Mouse (Mus musculus): ENCODE data around the gene Hist1h4d.

Gene Hist1h4d

GRCm38 (mm10) chr13:23595622-23596372, 14.4 kb downstream of the Hist1h4d start:
- DNase-seq: no peak

DNA sequence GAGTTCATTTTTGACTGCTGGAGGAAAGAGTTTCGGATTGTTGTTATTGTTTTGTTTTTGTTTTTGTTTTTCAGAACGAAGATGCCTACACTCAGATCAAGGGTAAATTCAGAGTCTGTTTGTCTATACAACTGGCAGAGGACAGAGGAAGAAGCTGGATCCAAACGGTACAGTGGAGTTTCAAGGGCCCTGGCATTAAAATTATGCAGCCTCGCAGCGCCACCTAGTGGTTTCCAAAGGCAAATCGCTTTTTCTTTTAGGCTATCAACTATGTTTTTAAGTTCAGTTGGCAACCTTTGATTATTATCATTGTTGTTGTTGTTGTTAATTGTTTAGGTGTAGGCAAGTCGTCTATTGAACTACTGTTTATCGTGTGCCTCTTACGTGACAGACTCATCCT, 16.6 kb downstream of the Hist1h4d start:
- DNase-seq: peak; percentile 77

GRCm38 (mm10) chr13:23603182-23603699, 21.8 kb downstream of the Hist1h4d start:
- no peak for DNase-seq

GRCm38 (mm10) chr13:23604452-23604851, 23.1 kb downstream of the Hist1h4d start:
- no peak for DNase-seq

GRCm38 (mm10) chr13:23605052-23605451, 23.7 kb downstream of the Hist1h4d start:
- no peak for DNase-seq

DNA sequence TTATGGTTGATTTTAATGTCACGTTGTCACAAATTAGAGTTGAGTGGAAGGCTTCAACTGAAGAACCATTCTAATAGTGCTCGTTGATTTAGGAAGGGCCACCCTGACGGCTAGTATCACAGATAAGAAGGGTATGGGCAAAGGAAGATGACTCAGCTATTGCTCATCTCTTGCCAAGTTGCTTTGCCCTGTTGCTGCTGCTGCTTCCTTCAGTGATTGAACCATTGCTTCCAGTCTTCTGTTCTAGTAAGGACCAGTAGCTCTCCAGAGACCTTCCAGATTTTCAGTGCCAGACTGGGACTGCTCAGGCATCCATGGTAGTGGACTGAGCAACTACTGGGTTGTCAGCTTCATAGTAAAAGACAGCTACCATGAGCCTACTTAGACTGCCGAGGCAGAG, 27.8 kb downstream of the Hist1h4d start:
- DNase-seq: no peak

- no peak for DNase-seq
Measured at GRCm38 (mm10) chr13:23609844-23610243, 28.4 kb downstream of the Hist1h4d start.

DNA sequence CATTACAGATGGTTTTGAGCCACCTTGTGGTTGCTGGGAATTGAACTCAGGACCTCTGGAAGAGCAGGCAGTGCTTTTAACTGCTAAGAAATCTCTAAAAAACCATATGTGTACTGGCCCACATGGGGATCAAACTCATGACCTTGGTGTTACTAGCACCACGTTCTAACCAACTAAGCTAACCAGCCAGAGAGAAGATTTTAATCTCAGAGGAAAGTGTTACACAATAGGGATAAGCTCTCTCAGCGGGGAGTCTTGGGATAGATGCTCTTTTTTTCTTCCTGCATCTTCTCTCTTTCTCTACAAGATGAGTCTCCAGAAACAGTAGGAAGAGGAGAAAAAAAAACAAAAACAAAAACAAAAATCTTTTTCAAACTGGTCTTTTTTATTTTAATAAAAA, 29.0 kb downstream of the Hist1h4d start:
- no peak for DNase-seq

GRCm38 (mm10) chr13:23611638-23612037, 30.2 kb downstream of the Hist1h4d start:
- no peak for DNase-seq

GRCm38 (mm10) chr13:23620056-23620732, 38.8 kb downstream of the Hist1h4d start:
- DNase-seq: no peak

- peak; percentile 67 for DNase-seq
Measured at GRCm38 (mm10) chr13:23620733-23621531, 39.5 kb downstream of the Hist1h4d start, which contains the start of gene Hist1h2be. TSS of gene Hist1h2be (minus strand) at chr13:23621124.

DNA sequence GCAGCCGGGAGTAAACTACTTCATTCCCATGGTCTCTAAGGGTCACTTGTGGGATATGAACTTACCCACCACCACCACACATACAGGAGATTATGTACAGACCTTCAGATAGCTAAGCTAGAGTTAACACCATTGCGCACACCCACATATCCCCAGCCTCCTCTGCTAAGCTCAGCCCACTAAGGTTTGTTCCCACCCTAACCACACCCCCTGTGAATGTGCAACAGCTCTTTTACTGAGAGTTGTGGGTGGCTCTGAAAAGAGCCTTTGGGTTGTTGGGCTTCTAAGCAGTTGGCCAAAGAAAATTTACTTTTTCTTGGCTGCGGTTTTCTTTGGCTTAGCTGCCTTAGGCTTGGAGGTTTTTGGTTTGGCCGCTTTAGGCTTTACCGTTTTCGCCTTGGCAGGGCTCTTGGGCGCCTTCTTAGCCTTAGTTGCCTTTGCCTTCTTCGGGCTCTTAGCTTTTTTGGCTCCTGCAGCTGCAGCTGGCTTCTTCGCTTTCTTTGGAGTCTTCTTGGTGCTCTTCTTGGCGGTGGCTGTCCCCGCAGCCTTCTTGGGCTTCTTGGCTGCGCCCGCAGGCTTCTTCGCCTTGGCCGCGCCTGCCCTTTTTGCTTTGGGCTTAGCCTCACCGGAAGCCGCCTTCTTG, 40.3 kb downstream of the Hist1h4d start:
- peak; percentile 42 for DNase-seq

DNA sequence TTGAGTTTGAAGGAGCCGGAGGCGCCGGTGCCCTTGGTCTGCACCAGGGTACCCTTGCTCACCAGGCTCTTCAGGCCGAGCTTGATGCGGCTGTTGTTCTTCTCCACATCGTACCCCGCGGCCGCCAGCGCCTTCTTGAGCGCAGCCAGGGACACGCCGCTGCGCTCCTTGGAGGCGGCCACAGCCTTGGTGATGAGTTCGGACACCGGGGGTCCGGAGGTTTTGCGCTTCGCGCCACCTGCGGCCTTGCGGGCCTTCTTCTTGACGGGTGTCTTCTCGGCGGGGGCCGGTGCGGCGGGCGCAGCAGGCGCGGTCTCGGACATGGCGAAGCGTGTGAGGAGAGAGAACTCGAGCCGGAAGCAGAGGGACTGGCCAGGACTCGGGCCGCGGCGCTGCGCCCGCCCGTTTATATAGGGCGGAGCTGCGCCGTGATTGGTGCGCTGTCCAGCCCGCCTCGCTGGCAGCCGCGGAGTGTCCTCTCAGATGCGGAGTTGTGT, 40.8 kb downstream of the Hist1h4d start, which contains the start of gene Hist1h1e:
Hist1h1e (minus strand) TSS at position 384 of the 497 bp plus-strand sequence.
- DNase-seq: peak; percentile 86

DNA sequence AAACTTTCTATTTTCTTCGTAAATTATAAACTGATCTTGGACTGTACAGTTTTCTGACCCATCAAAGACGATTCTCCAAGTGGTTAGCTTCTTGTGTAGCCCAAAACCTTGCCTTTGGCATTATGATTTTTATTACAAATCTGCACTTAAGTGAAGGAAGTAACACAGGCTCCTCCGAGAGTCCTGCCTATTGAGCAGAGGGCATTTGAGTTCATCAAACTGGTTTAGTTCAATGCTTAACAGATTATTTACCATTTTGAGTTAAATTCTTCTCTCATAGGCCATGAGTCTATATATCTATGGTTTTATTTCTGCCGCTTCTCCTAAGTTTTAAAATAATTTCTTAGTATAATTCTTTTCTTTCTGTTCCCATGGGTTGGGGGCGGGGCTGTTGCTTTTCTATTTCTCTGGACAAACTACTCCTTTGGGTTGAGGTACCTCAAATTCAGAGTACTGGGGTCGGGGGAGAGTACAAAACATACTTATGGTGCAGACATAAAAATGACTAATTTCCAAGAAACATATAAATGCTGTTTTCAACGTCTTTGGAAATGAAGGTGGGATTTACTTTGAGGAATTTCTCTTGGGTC, 41.6 kb downstream of the Hist1h4d start:
- peak; percentile 10 for DNase-seq

DNA sequence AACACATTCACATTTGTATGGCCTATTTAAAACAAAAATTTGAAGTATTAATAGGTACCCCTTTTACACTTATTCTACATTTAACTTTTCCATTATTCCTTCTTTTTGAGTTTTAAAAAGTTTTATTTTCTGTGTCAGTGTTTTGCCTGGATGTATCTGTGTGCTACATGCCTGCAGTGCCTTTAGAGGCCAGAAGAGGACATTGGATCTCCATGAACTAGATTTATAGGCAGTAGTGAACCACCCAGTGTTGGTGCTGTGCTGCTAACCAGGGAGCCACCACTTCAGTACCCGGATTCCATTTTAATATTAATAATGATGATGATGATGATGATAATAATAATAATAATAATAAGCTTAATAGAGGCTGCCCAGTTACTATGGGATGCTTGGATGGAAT, 49.3 kb downstream of the Hist1h4d start:
- DNase-seq: no peak

All from right cerebral cortex, postnatal 14 days (tissue).